Mouse (Mus musculus): Measurements from ENCODE around the gene Tnfrsf19. TPM values are rescaled to one million over a fixed set of nuclear protein-coding genes. Genes with fewer than 3 reads are reported as not detected.

Gene Tnfrsf19
- polyA plus RNA-seq, 1 experiment from 2014 or later, result 23.9 TPM

GRCm38 (mm10) chr14:60986926-60987325 lies 59.4 kb downstream of the Tnfrsf19 start:
- Histone ChIP-seq H3K27me3 (ENCODE audit: control insufficient read depth, insufficient read depth, low read length) (no peaks in the 10 kb centered on the region), H3K9ac (replicated peaks; ENCODE audit: low read depth, low read length) (no peak overlapping the region), H3K27ac (ENCODE audit: low read depth, low read length) (peak overlapping the region; percentile 34; the same call in 1 of the 2 replicates), H3K4me2 (ENCODE audit: low read depth, low read length) (no peak overlapping the region), H3K4me1 (ENCODE audit: control insufficient read depth, insufficient read depth, low read length) (no peaks in the 10 kb centered on the region; the same call in 1 of the 2 replicates), H3K4me3 (ENCODE audit: low read depth, low read length) (no peak overlapping the region), H3K36me3 (ENCODE audit: control insufficient read depth, insufficient read depth, low read length) (no peaks in the 10 kb centered on the region), H3K9me3 (ENCODE audit: control insufficient read depth, low read length) (no peaks in the 10 kb centered on the region)
- 45% methylated on average over 5 of the region's 5 CpGs for WGBS
- no peak for ATAC-seq (ENCODE audit: low read depth)

DNA sequence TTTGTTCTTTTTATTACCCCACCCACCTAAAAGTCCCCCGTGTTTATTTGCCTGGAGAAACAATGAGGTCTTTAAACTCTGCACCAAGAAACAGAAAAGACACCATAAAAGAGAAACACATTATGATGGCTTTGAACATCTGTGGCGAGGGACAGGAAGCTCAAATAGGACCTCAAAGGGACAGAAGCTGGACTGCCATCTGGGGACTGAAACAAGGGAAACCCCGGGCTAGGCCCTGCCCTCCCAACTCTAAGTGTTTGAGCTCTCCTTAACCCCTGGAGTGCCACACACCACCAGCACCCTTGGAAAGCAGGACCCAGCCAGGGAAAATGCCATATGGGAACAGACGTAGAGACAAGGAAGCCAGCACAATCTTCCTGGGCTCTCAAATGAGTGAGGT lies 61.2 kb downstream of the Tnfrsf19 start:
- WGBS, result 16% methylated on average over 4 of the region's 4 CpGs
- no peak overlapping the region for H3K27ac ChIP-seq (ENCODE audit: low read depth, low read length)
- H3K4me2 ChIP-seq (ENCODE audit: low read depth, low read length), result no peak overlapping the region
- no peak overlapping the region for H3K9ac ChIP-seq (replicated peaks; ENCODE audit: low read depth, low read length)
- H3K9me3 ChIP-seq (ENCODE audit: control insufficient read depth, low read length), result no peaks in the 10 kb centered on the region
- H3K27me3 ChIP-seq (ENCODE audit: control insufficient read depth, insufficient read depth, low read length), result no peaks in the 10 kb centered on the region
- no peak for ATAC-seq (ENCODE audit: low read depth)
- H3K36me3 ChIP-seq (ENCODE audit: control insufficient read depth, insufficient read depth, low read length), result no peaks in the 10 kb centered on the region
- no peaks in the 10 kb centered on the region; the same call in 1 of the 2 replicates for H3K4me1 ChIP-seq (ENCODE audit: control insufficient read depth, insufficient read depth, low read length)
- no peak overlapping the region for H3K4me3 ChIP-seq (ENCODE audit: low read depth, low read length)

DNA sequence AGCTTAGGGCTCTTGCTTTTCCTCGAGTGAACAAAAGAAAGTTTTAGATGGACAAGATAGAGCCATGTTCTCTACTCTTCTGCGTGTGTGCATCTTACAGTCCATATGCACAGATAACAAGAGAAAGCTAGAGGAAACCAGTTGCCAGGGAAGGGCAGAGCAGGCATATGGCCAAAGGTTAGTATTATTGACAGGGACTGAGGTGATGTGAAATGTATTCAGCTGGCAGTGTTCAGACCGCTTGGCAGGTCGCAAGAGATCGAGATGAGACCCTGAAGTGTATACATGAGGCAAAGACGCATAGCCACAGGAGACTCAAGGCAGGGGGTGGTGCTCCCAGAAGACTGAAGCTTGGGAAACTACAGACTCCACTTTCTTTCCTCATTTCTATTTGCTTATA lies 62.0 kb downstream of the Tnfrsf19 start:
- Histone ChIP-seq H3K27ac (ENCODE audit: low read depth, low read length) (no peak overlapping the region), H3K4me2 (ENCODE audit: low read depth, low read length) (no peak overlapping the region), H3K9ac (replicated peaks; ENCODE audit: low read depth, low read length) (no peak overlapping the region), H3K4me1 (ENCODE audit: control insufficient read depth, insufficient read depth, low read length) (no peaks in the 10 kb centered on the region; the same call in 1 of the 2 replicates), H3K4me3 (ENCODE audit: low read depth, low read length) (no peak overlapping the region), H3K36me3 (ENCODE audit: control insufficient read depth, insufficient read depth, low read length) (no peaks in the 10 kb centered on the region), H3K9me3 (ENCODE audit: control insufficient read depth, low read length) (no peaks in the 10 kb centered on the region), H3K27me3 (ENCODE audit: control insufficient read depth, insufficient read depth, low read length) (no peaks in the 10 kb centered on the region)
- no peak for ATAC-seq (ENCODE audit: low read depth)
- 31% methylated on average over 6 of the region's 6 CpGs for WGBS

- ATAC-seq (ENCODE audit: low read depth), result no peak
Observed at GRCm38 (mm10) chr14:60982126-60982525, 64.2 kb downstream of the Tnfrsf19 start.

DNA sequence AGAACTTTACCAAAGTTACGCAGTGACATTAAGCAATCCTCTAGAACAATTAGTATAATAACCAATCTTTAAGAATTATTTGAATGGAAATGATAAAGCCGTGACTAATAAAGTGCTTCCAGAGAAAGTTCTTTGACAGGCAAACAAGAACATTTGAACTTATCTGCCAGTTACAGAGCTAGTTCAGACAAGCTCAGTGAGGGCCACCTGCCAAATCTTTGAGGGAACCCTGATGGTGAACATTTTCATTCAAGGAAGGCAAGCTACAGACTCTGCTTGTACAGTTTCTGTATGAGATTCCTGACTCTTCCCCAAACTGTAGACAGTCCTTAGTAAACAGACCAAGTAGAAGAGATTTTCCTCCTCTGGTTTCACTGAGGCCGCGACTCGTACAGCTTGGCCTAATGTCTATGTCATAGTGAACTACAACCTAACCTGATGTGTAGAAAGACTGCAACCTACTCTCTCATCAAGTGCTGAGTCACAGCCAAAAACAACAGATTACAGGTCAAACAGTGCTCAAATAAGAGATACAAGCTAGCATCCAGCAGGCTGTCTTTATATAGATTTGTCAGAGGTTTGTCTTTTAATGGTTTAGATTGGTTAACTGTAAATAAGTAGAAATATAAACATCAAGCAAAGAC lies 65.9 kb downstream of the Tnfrsf19 start:
- Histone ChIP-seq H3K4me3 (ENCODE audit: low read depth, low read length) (no peak overlapping the region), H3K27me3 (ENCODE audit: control insufficient read depth, insufficient read depth, low read length) (no peaks in the 10 kb centered on the region), H3K4me1 (ENCODE audit: control insufficient read depth, insufficient read depth, low read length) (no peaks in the 10 kb centered on the region; the same call in 1 of the 2 replicates), H3K9me3 (ENCODE audit: control insufficient read depth, low read length) (no peaks in the 10 kb centered on the region), H3K9ac (replicated peaks; ENCODE audit: low read depth, low read length) (no peak overlapping the region), H3K4me2 (ENCODE audit: low read depth, low read length) (no peak overlapping the region), H3K36me3 (ENCODE audit: control insufficient read depth, insufficient read depth, low read length) (no peaks in the 10 kb centered on the region), H3K27ac (ENCODE audit: low read depth, low read length) (no peak overlapping the region)
- WGBS, result 94% methylated on average over 5 of the region's 5 CpGs
- no peak for ATAC-seq (ENCODE audit: low read depth)

More at GRCm38 (mm10) chr14:60982126-60982525, 64.2 kb downstream of the Tnfrsf19 start:
- no peaks in the 10 kb centered on the region for H3K27me3 ChIP-seq (ENCODE audit: control insufficient read depth, insufficient read depth, low read length)
- no peaks in the 10 kb centered on the region; the same call in 1 of the 2 replicates for H3K4me1 ChIP-seq (ENCODE audit: control insufficient read depth, insufficient read depth, low read length)
- no peak overlapping the region for H3K4me2 ChIP-seq (ENCODE audit: low read depth, low read length)
- no peaks in the 10 kb centered on the region for H3K9me3 ChIP-seq (ENCODE audit: control insufficient read depth, low read length)
- H3K4me3 ChIP-seq (ENCODE audit: low read depth, low read length), result no peak overlapping the region
- no peak overlapping the region for H3K9ac ChIP-seq (replicated peaks; ENCODE audit: low read depth, low read length)
- H3K36me3 ChIP-seq (ENCODE audit: control insufficient read depth, insufficient read depth, low read length), result no peaks in the 10 kb centered on the region
- H3K27ac ChIP-seq (ENCODE audit: low read depth, low read length), result no peak overlapping the region

GRCm38 (mm10) chr14:60978129-60978528 lies 68.2 kb downstream of the Tnfrsf19 start:
- H3K4me1 ChIP-seq (ENCODE audit: control insufficient read depth, insufficient read depth, low read length), result no peaks in the 10 kb centered on the region
- no peak for ATAC-seq (ENCODE audit: low read depth)
- no peak overlapping the region for H3K27ac ChIP-seq (ENCODE audit: low read depth, low read length)
- no peak overlapping the region for H3K4me3 ChIP-seq (ENCODE audit: low read depth, low read length)
- H3K4me2 ChIP-seq (ENCODE audit: low read depth, low read length), result no peak overlapping the region
- no peak overlapping the region for H3K9ac ChIP-seq (replicated peaks; ENCODE audit: low read depth, low read length)
- no peaks in the 10 kb centered on the region for H3K9me3 ChIP-seq (ENCODE audit: control insufficient read depth, low read length)
- H3K27me3 ChIP-seq (ENCODE audit: control insufficient read depth, insufficient read depth, low read length), result no peaks in the 10 kb centered on the region
- 54% methylated on average over 6 of the region's 6 CpGs for WGBS
- no peaks in the 10 kb centered on the region for H3K36me3 ChIP-seq (ENCODE audit: control insufficient read depth, insufficient read depth, low read length)

- no peak overlapping the region for H3K4me3 ChIP-seq (ENCODE audit: low read depth, low read length)
- whole genome bisulfite sequencing, result 85% methylated on average over 3 of the region's 3 CpGs
- no peak for ATAC-seq (ENCODE audit: low read depth)
Observed at GRCm38 (mm10) chr14:60976231-60976630, 70.1 kb downstream of the Tnfrsf19 start.

DNA sequence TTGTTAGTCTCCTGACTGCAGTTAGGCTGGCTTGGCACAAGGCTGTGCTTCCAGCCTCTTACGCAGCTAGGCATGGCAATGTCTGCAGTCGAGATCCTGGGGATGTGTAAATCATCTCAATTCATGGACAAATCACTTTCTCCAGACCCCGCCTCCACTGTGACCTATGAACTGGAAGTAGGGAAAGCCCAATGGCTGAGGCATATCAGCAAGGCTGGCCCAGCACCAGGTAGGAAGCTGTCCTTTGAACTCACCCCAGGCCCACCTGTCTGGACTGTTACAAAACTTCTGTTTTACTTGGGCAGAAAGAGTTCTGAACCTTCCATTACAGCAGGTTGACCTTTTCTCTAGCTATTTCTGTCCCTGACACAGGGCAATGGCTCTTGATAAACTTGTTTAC lies 70.6 kb downstream of the Tnfrsf19 start:
- no peaks in the 10 kb centered on the region for H3K4me1 ChIP-seq (ENCODE audit: control insufficient read depth, insufficient read depth, low read length)
- no peak overlapping the region for H3K4me2 ChIP-seq (ENCODE audit: low read depth, low read length)
- 69% methylated on average over 3 of the region's 3 CpGs for WGBS
- H3K27me3 ChIP-seq (ENCODE audit: control insufficient read depth, insufficient read depth, low read length), result no peaks in the 10 kb centered on the region
- no peaks in the 10 kb centered on the region for H3K9me3 ChIP-seq (ENCODE audit: control insufficient read depth, low read length)
- H3K9ac ChIP-seq (replicated peaks; ENCODE audit: low read depth, low read length), result no peak overlapping the region
- no peak overlapping the region for H3K27ac ChIP-seq (ENCODE audit: low read depth, low read length)
- ATAC-seq (ENCODE audit: low read depth), result no peak
- H3K4me3 ChIP-seq (ENCODE audit: low read depth, low read length), result no peak overlapping the region
- H3K36me3 ChIP-seq (ENCODE audit: control insufficient read depth, insufficient read depth, low read length), result no peaks in the 10 kb centered on the region

More at GRCm38 (mm10) chr14:60976231-60976630, 70.1 kb downstream of the Tnfrsf19 start:
- Histone ChIP-seq H3K27me3 (ENCODE audit: control insufficient read depth, insufficient read depth, low read length) (no peaks in the 10 kb centered on the region), H3K9me3 (ENCODE audit: control insufficient read depth, low read length) (no peaks in the 10 kb centered on the region), H3K36me3 (ENCODE audit: control insufficient read depth, insufficient read depth, low read length) (no peaks in the 10 kb centered on the region), H3K4me2 (ENCODE audit: low read depth, low read length) (no peak overlapping the region), H3K4me1 (ENCODE audit: control insufficient read depth, insufficient read depth, low read length) (no peaks in the 10 kb centered on the region), H3K9ac (replicated peaks; ENCODE audit: low read depth, low read length) (no peak overlapping the region), H3K27ac (ENCODE audit: low read depth, low read length) (no peak overlapping the region)

GRCm38 (mm10) chr14:60970961-60971360 lies 75.3 kb downstream of the Tnfrsf19 start:
- H3K27ac ChIP-seq (ENCODE audit: low read depth, low read length), result no peak overlapping the region
- H3K36me3 ChIP-seq (ENCODE audit: control insufficient read depth, insufficient read depth, low read length), result no peaks in the 10 kb centered on the region
- no peaks in the 10 kb centered on the region for H3K9me3 ChIP-seq (ENCODE audit: control insufficient read depth, low read length)
- no peak overlapping the region for H3K4me3 ChIP-seq (ENCODE audit: low read depth, low read length)
- no peak for ATAC-seq (ENCODE audit: low read depth)
- H3K4me1 ChIP-seq (ENCODE audit: control insufficient read depth, insufficient read depth, low read length), result no peaks in the 10 kb centered on the region
- H3K27me3 ChIP-seq (ENCODE audit: control insufficient read depth, insufficient read depth, low read length), result no peaks in the 10 kb centered on the region
- WGBS, result 97% methylated on average over 9 of the region's 9 CpGs
- H3K9ac ChIP-seq (replicated peaks; ENCODE audit: low read depth, low read length), result no peak overlapping the region
- H3K4me2 ChIP-seq (ENCODE audit: low read depth, low read length), result no peak overlapping the region
